Mouse (Mus musculus) MEL (cell line): ENCODE data around the gene Nwd1.
A peak's percentile ranks its signal among the peaks of the same experiment; 100 is the strongest.

Source experiments
- CTCF ChIP-seq, 3 experiments: IDR thresholded peaks in 2 of 3; conservative IDR thresholded peaks in 1 of 3; 2 replicates each; pipeline ENCODE4 v1.5.1; 2011 to 2012; ENCODE audit warnings: low read length in 3 of 3, low read depth in 2 of 3, mild to moderate bottlenecking in 2 of 3, improper control_type of control experiment in 1 of 3, inconsistent platforms in 1 of 3, mixed read lengths in 1 of 3, moderate library complexity in 1 of 3; ENCODE audit not compliant: control insufficient read depth in 1 of 3, insufficient read depth in 1 of 3, poor library complexity in 1 of 3, severe bottlenecking in 1 of 3
- EP300 ChIP-seq, 2 experiments: IDR thresholded peaks; 2 replicates each; pipeline ENCODE4 v1.6.1; 2011; ENCODE audit warnings: improper control_type of control experiment in 2 of 2, low read length in 2 of 2, low read depth in 1 of 2, mild to moderate bottlenecking in 1 of 2
- ETS1 ChIP-seq: IDR thresholded peaks from 2 replicates; pipeline ENCODE4 v1.6.1; 2012; ENCODE audit warnings: low read depth, mild to moderate bottlenecking, inconsistent platforms, low read length, improper control_type of control experiment, moderate library complexity
- MAFK ChIP-seq: IDR thresholded peaks from 2 replicates; pipeline ENCODE4 v1.6.1; 2011; ENCODE audit warnings: low read depth, mild to moderate bottlenecking, low read length, improper control_type of control experiment, borderline replicate concordance
- MYC ChIP-seq: IDR thresholded peaks from 2 replicates; pipeline ENCODE4 v1.6.1; 2011; ENCODE audit warnings: low read depth, mild to moderate bottlenecking, low read length, improper control_type of control experiment, moderate library complexity
- POLR2A ChIP-seq, 2 experiments: IDR thresholded peaks; 2 replicates each; pipeline ENCODE4 v1.6.1; 2011 to 2012; ENCODE audit warnings: low read length in 2 of 2, mild to moderate bottlenecking in 2 of 2, control low read depth in 1 of 2, improper control_type of control experiment in 1 of 2, low read depth in 1 of 2, moderate library complexity in 1 of 2; ENCODE audit not compliant: control insufficient read depth in 1 of 2, insufficient read depth in 1 of 2, poor library complexity in 1 of 2
- POLR2AphosphoS5 ChIP-seq: IDR thresholded peaks from 2 replicates; pipeline ENCODE4 v1.6.1; 2012; ENCODE audit warnings: low read depth, borderline replicate concordance, mild to moderate bottlenecking, inconsistent platforms, low read length, moderate library complexity, mixed read lengths
- SIN3A ChIP-seq: IDR thresholded peaks from 2 replicates; pipeline ENCODE4 v1.6.1; 2012; ENCODE audit warnings: low read length, improper control_type of control experiment, inconsistent platforms
- UBTF ChIP-seq: IDR thresholded peaks from 2 replicates; pipeline ENCODE4 v1.6.1; 2012; ENCODE audit warnings: low read depth, mild to moderate bottlenecking, inconsistent platforms, low read length, improper control_type of control experiment, moderate library complexity, borderline replicate concordance; ENCODE audit not compliant: insufficient read depth
- USF2 ChIP-seq, 2 experiments: IDR thresholded peaks; 2 replicates each; pipeline ENCODE4 v1.6.1; 2011 to 2012; ENCODE audit warnings: improper control_type of control experiment in 2 of 2, low read length in 2 of 2, borderline replicate concordance in 1 of 2, inconsistent platforms in 1 of 2, low read depth in 1 of 2, mild to moderate bottlenecking in 1 of 2; ENCODE audit not compliant: insufficient read depth in 1 of 2
- ZNF384 ChIP-seq: IDR thresholded peaks from 2 replicates; pipeline ENCODE4 v1.6.1; 2012; ENCODE audit warnings: low read depth, mild to moderate bottlenecking, inconsistent platforms, low read length, improper control_type of control experiment

DNA sequence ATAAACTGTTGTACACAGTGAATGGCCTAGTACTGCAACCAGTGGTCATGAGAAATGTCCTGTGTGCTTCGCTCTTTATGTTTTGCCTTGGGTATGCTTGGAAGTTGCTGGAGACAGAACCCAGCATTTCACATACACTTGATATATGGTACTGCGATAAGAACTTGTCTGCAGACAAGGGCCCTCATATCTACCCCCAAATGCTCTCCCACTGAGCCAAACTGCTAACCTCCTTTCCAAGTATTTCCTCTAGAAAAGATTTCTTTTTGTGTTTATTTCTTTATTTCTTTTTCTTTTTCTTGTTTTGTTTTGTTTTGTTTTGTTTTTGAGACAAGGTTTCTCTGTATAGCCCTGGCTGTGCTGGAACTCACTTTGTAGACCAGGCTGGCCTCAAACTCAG is 4.2 kb downstream of the Nwd1 start:
- TF ChIP-seq POLR2AphosphoS5 (no peak), ETS1 (no peak), EP300 (IDR thresholded peaks at IDR 0.05; ENCODE audit: low read depth in 1 of 2, low read length in 2 of 2) (peak; percentile 33 to 61), MYC (no peak), CTCF (IDR thresholded peaks at IDR 0.05 in 2 of 3, conservative IDR thresholded peaks at IDR 0.05 in 1 of 3; ENCODE audit: control insufficient read depth in 1 of 3, insufficient read depth in 1 of 3, low read depth in 2 of 3, low read length in 3 of 3, poor library complexity in 1 of 3, severe bottlenecking in 1 of 3) (no peak), POLR2A (IDR thresholded peaks at IDR 0.05; ENCODE audit: control insufficient read depth in 1 of 2, insufficient read depth in 1 of 2, low read depth in 1 of 2, low read length in 2 of 2, poor library complexity in 1 of 2) (no peak), MAFK (no peak), UBTF (no peak), SIN3A (no peak), ZNF384 (peak; percentile 54), USF2 (IDR thresholded peaks at IDR 0.05; ENCODE audit: borderline replicate concordance in 1 of 2, insufficient read depth in 1 of 2, low read depth in 1 of 2, low read length in 2 of 2) (no peak)
